Mouse (Mus musculus): ENCODE results near the gene Hdac7.
A peak's percentile ranks its signal among the peaks of the same experiment; 100 is the strongest.

- TF ChIP-seq CTCF (IDR thresholded peaks at IDR 0.05; ENCODE audit: low read depth) = peak; percentile 56
- peak; percentile 59; the same call in 1 of the 2 replicates for TF ChIP-seq EP300 (IDR thresholded peaks at IDR 0.05; ENCODE audit: low read depth)
Observed at GRCm38 (mm10) chr15:97785731-97786411, 58.4 kb downstream of the Hdac7 start.

Data from liver, postnatal 0 days (tissue).